Mouse (Mus musculus) ES-E14 (cell line): Measurements from ENCODE around the gene Rps3.

Experiments
- MAFK ChIP-seq: IDR thresholded peaks from 2 replicates; pipeline ENCODE4 v1.6.1; 2014; ENCODE audit warnings: mild to moderate bottlenecking, low read depth, low read length, inconsistent platforms; ENCODE audit not compliant: insufficient read depth
- ZC3H11A ChIP-seq: IDR thresholded peaks from 2 replicates; pipeline ENCODE4 v1.6.1; 2012; ENCODE audit warnings: low read depth, mild to moderate bottlenecking, inconsistent platforms, low read length, borderline replicate concordance
- ZNF384 ChIP-seq: IDR thresholded peaks from 2 replicates; pipeline ENCODE4 v1.6.1; 2012; ENCODE audit warnings: low read depth, low read length, inconsistent platforms

GRCm38 (mm10) chr7:99499128-99499527 lies 15.6 kb upstream of the Rps3 start:
- TF ChIP-seq MAFK (no peak), ZC3H11A (no peak), ZNF384 (no peak)
